Mouse (Mus musculus): Measurements from ENCODE around the gene Atp5d.

GRCm38 (mm10) chr10:80095547-80095946, 42.9 kb upstream of the Atp5d start:
- no peak for TF ChIP-seq CTCF (IDR thresholded peaks at IDR 0.05; ENCODE audit: extremely low read depth, insufficient read length, insufficient replicate concordance, low read depth, low read length)
- no peak for TF ChIP-seq POLR2A (IDR thresholded peaks at IDR 0.05; ENCODE audit: low read depth, low read length)
